Mouse (Mus musculus) spleen, adult 2 months (tissue): ENCODE measurements around the gene Bmp2k. TPM values are rescaled to one million over a fixed set of nuclear protein-coding genes. Genes with fewer than 3 reads are reported as not detected.
A peak's percentile ranks its signal among the peaks of the same experiment; 100 is the strongest.

Experiments used
- DNase-seq, 2 experiments: peaks; one replicate each; pipeline versions ENCODE4 v3.0.0 to v3.0.0-alpha.2; 2012 to 2021; ENCODE audit warnings: low spot score in 2 of 2, low read depth in 1 of 2
- H3K27ac ChIP-seq: fragments of 200-500 bp; 2 replicates; pipeline ENCODE4 v1.5.1; 2012; ENCODE audit warnings: low read length, inconsistent platforms; ENCODE audit not compliant: insufficient read depth
- H3K27me3 ChIP-seq: fragments of 200-500 bp; 2 replicates; pipeline ENCODE4 v1.6.1; 2012; ENCODE audit warnings: mild to moderate bottlenecking, moderate library complexity, low read length, inconsistent platforms; ENCODE audit not compliant: control insufficient read depth, insufficient read depth
- H3K36me3 ChIP-seq: fragments of 200-500 bp; 2 replicates; pipeline ENCODE4 v1.6.1; 2012; ENCODE audit warnings: mild to moderate bottlenecking, low read length, inconsistent platforms; ENCODE audit not compliant: control insufficient read depth, insufficient read depth
- H3K4me1 ChIP-seq: fragments of 200-500 bp; 2 replicates; pipeline ENCODE4 v1.6.1; 2011; ENCODE audit warnings: inconsistent platforms; ENCODE audit not compliant: control insufficient read depth, insufficient read depth, insufficient read length
- H3K4me3 ChIP-seq: fragments of 200-500 bp; 2 replicates; pipeline ENCODE4 v1.5.1; 2011; ENCODE audit warnings: mild to moderate bottlenecking, inconsistent platforms; ENCODE audit not compliant: insufficient read depth, insufficient read length; ENCODE audit errors: extremely low read depth
- CTCF ChIP-seq: fragments of 200-500 bp; IDR thresholded peaks from 2 replicates; pipeline ENCODE4 v1.5.1; 2011; ENCODE audit warnings: mild to moderate bottlenecking, inconsistent platforms; ENCODE audit not compliant: insufficient read depth, insufficient read length, insufficient replicate concordance; ENCODE audit errors: extremely low read depth
- POLR2A ChIP-seq: fragments of 200-500 bp; IDR thresholded peaks from 2 replicates; pipeline ENCODE4 v1.6.1; 2011; ENCODE audit warnings: low read depth, low read length, inconsistent platforms
- WGBS: fragments of 180-500 bp; shearing (Covaris S2); methylation state at CpG from one replicate; pipeline ENCODE4 v1.1.7; 2018; 5-methylcytosine and 5-hydroxymethylcytosine counted together
- polyA plus RNA-seq: library from polyadenylated mRNA; depleted of rRNA; stranded (reverse); fragments of >200 nt; gene quantifications from 2 replicates; pipeline ENCODE4 v1.2.3, GENCODE M21; 2012

The Bmp2k gene
- polyA plus RNA-seq, 1 experiment, result 32.6 TPM

GRCm38 (mm10) chr5:96964062-96965028, 33.1 kb upstream of the Bmp2k start:
- no peak for DNase-seq
- Histone ChIP-seq H3K27ac (peak overlapping the region; percentile 80), H3K36me3 (no peaks in the 10 kb centered on the region), H3K4me1 (peaks cover 15% of the 10 kb centered on the region), H3K4me3 (peak overlapping the region; percentile 17; the same call in 1 of the 2 replicates), H3K27me3 (no peaks in the 10 kb centered on the region)
- TF ChIP-seq POLR2A, result no peak
- no peak for TF ChIP-seq CTCF
- WGBS, result 14% methylated on average over 14 of the region's 14 CpGs

GRCm38 (mm10) chr5:96965029-96965403, 32.5 kb upstream of the Bmp2k start:
- 98% methylated on average over 2 of the region's 2 CpGs for WGBS
- Histone ChIP-seq H3K4me3 (no peak overlapping the region), H3K27ac (peak overlapping the region; percentile 17; the same call in 1 of the 2 replicates), H3K36me3 (no peaks in the 10 kb centered on the region), H3K27me3 (no peaks in the 10 kb centered on the region), H3K4me1 (peaks cover 15% of the 10 kb centered on the region)
- no peak for DNase-seq
- TF ChIP-seq POLR2A, result no peak
- TF ChIP-seq CTCF, result no peak

- WGBS, result 92% methylated on average over 2 of the region's 2 CpGs
- no peak for TF ChIP-seq CTCF
- peaks cover 15% of the 10 kb centered on the region for H3K4me1 ChIP-seq
- no peaks in the 10 kb centered on the region for H3K27me3 ChIP-seq
- DNase-seq, result no peak
- H3K27ac ChIP-seq, result no peak overlapping the region
- no peak overlapping the region for H3K4me3 ChIP-seq
- H3K36me3 ChIP-seq, result no peaks in the 10 kb centered on the region
These were observed 32.0 kb upstream of the Bmp2k start for GRCm38 (mm10) chr5:96965503-96965902.

DNA sequence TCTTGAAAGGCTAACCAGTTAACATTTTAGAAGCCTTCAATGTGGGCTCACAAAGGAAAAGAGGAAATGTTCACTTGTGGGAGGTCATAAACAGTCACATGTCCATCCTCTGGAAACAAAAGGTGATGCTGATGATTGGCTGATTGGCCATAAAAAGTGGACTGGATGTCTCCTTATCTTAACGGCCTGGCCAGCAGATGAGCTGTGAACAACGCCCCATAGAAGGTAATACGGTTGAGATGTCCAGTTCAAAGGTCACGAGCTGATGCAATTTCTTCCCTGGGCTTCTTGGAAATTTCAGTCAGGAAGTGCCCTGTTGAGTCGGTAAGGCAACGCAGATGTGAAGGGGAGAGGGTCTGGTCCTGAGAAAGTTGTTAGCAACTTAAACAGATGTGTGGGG, 28.9 kb upstream of the Bmp2k start:
- TF ChIP-seq CTCF (no peak), POLR2A (no peak)
- H3K27ac ChIP-seq, result no peak overlapping the region
- no peaks in the 10 kb centered on the region for H3K36me3 ChIP-seq
- WGBS, result 63% methylated on average over 6 of the region's 6 CpGs
- no peak overlapping the region for H3K4me3 ChIP-seq
- peaks cover 8% of the 10 kb centered on the region; the same call in 1 of the 2 replicates for H3K4me1 ChIP-seq
- no peaks in the 10 kb centered on the region for H3K27me3 ChIP-seq
- DNase-seq, result no peak

DNA sequence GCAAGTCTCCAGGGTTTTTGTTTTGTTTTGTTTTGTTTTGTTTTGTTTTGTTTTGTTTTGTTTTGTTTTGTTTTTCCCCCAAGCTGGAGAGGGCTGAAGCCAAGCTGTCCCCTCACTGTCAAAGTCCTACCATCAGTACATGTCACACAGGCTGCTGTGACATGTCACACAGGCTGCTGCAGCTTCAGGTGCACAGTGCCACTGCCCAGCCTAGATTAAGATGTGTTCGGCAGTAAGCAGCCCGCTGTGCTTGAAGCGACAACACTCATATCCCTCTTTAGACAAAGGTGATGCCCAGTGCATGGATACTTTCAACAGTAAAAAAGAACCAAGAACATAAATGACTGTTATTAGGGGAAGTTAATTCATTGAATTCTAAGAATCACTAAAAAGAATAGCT, 28.5 kb upstream of the Bmp2k start:
- H3K27me3 ChIP-seq, result no peaks in the 10 kb centered on the region
- no peaks in the 10 kb centered on the region for H3K36me3 ChIP-seq
- TF ChIP-seq CTCF (no peak), POLR2A (no peak)
- no peak overlapping the region for H3K27ac ChIP-seq
- H3K4me1 ChIP-seq, result peaks cover 8% of the 10 kb centered on the region; the same call in 1 of the 2 replicates
- 93% methylated on average over 3 of the region's 3 CpGs for WGBS
- no peak overlapping the region for H3K4me3 ChIP-seq
- DNase-seq, result no peak

DNA sequence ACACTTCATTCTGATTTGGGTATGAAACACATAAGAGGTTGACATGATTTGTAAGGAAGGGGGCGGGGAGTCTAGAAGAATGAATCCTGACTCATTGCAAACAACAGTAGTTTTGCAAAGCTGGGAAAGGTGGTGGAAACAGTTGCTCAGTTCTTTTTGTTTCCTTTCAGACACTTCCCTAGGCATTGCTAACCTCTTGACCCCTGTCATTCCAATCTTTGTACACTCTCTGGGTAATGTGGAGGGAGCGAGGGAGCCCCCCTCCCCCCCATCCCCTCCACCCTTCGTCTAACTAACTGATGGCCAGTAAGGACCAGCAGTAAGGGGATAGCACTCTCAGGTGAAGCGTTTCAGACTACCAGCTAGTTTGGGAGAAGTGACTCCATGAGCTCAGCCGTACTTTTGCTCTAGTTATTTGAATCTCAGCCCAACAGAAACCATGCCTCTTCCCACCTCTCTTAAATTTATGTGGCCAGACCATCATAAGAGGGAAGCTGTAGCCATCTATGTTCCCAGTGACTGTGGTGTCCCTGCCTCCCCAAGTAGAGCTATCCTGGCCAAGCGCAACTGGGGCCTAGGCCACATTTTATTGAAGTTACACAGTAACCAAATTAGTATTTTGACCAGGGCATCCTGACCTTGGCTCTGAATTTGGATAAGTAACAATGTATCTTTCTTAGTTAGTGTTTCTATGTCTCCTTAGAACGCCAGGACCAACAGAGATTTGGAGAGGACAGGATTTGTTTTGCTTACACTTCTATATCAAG, 27.6 kb upstream of the Bmp2k start:
- Histone ChIP-seq H3K4me1 (peaks cover 7% of the 10 kb centered on the region; the same call in 1 of the 2 replicates), H3K4me3 (no peak overlapping the region), H3K36me3 (no peaks in the 10 kb centered on the region), H3K27me3 (no peaks in the 10 kb centered on the region), H3K27ac (no peak overlapping the region)
- 89% methylated on average over 7 of the region's 7 CpGs for WGBS
- no peak for DNase-seq
- no peak for TF ChIP-seq POLR2A
- TF ChIP-seq CTCF, result no peak

- H3K27ac ChIP-seq, result no peak overlapping the region
These were observed 27.0 kb upstream of the Bmp2k start for GRCm38 (mm10) chr5:96970472-96970848.

More at GRCm38 (mm10) chr5:96970472-96970848, 27.0 kb upstream of the Bmp2k start:
- H3K4me3 ChIP-seq, result no peak overlapping the region
- H3K4me1 ChIP-seq, result peaks cover 4% of the 10 kb centered on the region; the same call in 1 of the 2 replicates
- no peaks in the 10 kb centered on the region for H3K27me3 ChIP-seq
- no peak for TF ChIP-seq POLR2A
- TF ChIP-seq CTCF, result no peak
- no peaks in the 10 kb centered on the region for H3K36me3 ChIP-seq
- DNase-seq, result no peak
